Mouse (Mus musculus) kidney, adult 9 months (tissue): ENCODE results near the gene Cse1l.

ENCODE experiments used
- DNase-seq: peaks from one replicate; pipeline ENCODE4 v3.0.0; 2022

Gene Cse1l

GRCm38 (mm10) chr2:166905711-166906522 lies at the start of gene Cse1l:
Gene Cse1l (plus strand): TSS chr2:166906040.
- DNase-seq: peak; percentile 98

GRCm38 (mm10) chr2:166856366-166856765 lies 49.5 kb upstream of the Cse1l start:
- DNase-seq: no peak

- peak; percentile 17 for DNase-seq
Observed at GRCm38 (mm10) chr2:166857118-166857517, 48.7 kb upstream of the Cse1l start.

DNA sequence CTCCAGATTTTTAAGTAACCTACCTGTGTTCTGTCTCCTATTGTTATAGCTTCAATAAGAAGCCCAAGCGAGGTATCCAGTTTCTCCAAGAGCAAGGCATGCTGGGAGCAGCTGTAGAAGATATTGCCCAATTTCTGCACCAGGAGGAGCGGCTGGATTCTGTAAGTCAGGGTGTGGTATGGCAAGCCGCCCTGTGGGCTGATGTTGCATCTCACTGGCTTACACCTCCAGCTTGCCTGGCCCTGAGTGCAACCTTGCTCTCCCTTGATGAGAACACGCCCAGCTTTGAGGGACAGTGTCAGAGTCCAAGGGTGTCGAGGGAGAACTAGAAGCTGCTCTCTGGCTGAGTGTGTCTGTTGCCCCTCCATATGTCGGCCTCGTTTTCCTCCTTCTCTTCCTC lies 46.6 kb upstream of the Cse1l start:
- DNase-seq: no peak

- no peak for DNase-seq
Observed at GRCm38 (mm10) chr2:166862505-166862904, 43.3 kb upstream of the Cse1l start.

GRCm38 (mm10) chr2:166865476-166865875 lies 40.4 kb upstream of the Cse1l start:
- DNase-seq: no peak

DNA sequence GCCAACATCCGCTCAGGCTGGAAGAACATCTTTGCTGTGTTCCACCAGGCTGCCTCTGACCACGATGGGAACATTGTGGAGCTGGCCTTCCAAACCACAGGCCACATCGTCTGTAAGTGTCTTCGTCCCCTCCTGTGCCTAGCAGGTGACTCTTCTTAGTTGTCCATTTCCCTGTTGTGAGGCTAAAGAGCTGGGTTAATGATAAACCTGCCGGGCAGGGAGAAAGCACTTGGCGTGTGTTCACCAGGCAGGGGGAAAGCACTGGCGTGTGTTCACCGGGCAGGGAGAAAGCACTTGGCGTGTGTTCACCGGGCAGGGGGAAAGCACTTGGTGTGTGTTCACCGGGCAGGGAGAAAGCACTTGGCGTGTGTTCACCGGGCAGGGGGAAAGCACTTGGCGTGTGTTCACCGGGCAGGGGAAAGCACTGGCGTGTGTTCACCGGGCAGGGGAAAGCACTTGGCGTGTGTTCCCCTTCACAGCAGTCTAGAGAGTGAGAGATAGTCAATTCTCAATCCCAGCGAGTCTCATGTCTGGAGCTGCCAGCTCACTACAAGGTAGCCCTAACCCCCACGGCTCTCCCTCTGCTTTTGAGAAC lies 35.5 kb upstream of the Cse1l start:
- DNase-seq: peak; percentile 75

DNA sequence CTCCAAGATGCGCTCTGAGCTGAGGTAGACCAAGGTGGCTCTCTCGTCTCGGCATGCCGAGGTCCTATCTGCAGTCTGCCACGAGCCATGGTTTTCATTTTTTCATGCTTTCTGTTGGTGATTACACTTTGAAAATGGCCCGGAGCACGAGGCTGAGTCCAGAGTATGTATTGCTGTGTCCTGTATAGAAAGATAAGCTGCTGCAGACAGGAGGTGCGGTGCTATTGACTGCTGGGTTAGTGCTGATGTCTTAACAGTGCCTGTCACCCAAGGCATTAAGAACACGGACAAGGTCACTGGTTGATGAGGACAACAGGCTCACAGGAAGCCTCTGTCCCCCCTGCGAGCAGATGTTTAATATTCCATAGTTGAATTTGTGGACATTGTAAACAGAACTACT lies 34.9 kb upstream of the Cse1l start:
- DNase-seq: no peak

DNA sequence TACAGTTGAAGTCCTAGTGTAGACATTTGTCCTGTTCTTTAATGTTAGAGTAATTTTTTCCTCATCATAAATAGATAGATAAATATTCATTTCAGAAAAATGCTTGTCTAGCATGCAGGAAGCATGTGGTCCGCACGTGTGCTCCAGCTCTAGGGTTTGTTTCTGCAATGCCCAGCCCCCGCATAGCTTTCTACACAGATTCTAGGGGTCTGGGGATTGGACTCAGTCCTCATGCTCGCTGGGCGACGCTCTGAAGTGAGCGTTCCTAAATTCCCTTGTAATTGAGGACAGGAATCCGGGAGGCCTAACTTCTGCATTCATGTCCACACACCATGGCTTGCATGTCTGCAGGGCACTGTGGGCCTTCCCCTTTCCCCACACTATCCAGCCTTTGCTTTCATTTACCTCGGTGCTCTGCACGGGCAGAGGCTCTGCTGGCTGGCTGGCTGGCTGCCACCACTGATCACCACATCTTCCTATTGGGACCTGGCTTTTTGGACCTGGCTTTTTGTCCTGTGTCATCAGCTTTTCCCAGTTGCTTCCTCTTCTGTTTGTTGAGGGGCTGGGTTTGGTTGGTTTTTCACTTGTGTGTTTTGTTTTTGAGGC lies 31.1 kb upstream of the Cse1l start:
- no peak for DNase-seq

DNA sequence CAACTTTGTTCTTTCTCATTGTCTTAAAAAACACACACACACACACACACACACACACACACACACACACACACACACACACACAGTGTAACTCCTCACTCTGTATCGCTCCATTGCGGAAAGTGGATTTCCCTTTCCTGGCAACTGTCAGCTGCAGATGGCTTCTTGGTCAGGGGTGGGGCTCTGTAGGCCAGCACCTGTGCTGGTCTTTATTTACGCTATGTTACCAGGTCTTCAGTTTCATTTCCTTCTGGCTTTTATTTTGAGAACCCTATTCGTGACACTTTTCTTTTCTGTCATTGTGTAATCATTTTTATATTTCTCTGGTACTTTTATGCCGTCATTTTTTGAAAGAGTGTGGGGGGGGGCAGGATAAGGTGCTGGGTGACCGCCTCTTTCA lies 30.3 kb upstream of the Cse1l start:
- DNase-seq: no peak

DNA sequence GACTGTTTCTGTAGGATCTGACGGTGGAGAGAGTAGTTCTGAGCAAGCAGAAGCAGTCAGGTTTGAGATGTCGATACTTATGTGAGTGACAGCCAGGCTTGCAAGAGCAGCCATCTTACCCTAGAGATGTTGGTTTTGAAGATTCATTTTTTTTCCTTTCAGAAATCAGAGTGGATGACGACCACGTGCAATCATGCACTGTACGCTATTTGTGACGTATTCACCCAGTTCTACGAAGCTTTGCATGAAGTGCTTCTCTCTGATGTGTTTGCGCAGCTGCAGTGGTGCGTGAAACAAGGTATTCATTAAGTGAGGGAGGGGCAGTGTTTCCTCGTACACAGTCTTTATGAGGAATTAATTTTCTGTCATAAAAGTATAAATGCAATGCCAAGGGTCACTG lies 29.5 kb upstream of the Cse1l start:
- DNase-seq: no peak

DNA sequence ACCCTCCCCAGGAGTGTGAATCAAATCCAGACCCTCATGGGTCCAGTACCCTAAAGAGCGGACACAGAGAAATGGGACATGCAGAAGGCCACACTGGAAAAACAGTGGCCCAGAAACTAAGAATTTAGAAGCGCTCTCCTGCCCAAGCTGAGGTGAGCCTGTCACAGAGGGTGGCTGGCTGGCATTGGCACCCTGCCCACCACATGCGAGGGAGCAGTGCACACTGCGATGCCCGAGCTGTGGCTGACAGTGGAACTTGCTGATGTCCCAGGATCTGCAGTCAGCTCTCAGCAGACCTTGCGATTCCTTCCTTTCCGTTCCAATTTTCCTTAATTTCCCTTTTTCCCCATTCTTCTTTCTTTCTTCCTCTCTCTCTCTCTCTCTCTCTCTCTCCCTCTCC lies 20.8 kb upstream of the Cse1l start:
- DNase-seq: no peak

DNA sequence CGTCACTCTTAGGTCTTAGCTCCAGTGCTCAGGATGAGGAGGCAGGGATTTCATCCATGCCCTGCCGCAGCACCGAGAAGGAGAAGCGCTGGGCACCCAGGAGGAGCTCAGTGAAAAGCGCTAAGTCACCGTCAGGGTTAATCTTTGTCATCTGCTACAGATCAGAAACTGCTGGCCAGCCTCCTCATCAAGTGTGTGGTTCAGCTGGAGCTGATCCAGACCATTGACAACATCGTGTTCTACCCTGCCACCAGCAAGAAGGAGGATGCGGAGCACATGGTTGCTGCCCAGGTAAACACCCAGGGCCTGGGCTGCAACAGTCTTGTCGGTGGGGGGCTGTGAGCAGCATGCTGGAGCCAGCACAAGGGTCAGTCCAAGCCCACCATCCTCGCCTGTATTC lies 20.2 kb upstream of the Cse1l start:
- DNase-seq: no peak

GRCm38 (mm10) chr2:166886231-166886630 lies 19.6 kb upstream of the Cse1l start:
- DNase-seq: no peak

- no peak for DNase-seq
Observed at GRCm38 (mm10) chr2:166887816-166888215, 18.0 kb upstream of the Cse1l start.

DNA sequence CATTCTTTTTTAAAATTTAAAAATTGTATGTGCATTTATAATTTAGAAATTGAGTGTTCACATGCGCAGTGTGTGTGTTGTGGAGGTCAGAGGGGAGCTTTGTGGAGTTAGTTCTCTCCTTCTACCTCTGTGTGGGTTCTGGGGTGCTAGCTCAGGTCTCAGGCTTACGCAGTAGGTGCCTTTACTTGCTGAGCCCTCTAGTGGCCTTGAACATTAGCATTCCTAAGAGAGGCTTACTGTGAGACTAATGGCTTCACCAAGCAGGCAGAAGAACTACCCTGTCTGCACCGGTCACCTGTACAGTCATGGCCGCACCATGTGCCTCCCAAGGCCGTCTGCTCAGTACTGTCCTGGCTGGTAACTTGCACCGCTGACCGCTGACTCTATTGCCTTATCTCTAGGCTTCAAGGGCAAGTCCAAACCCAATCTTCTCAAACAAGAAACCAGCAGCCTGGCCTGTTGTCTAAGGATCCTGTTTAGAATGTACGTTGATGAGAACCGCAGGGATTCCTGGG lies 14.4 kb upstream of the Cse1l start:
- DNase-seq: no peak

DNA sequence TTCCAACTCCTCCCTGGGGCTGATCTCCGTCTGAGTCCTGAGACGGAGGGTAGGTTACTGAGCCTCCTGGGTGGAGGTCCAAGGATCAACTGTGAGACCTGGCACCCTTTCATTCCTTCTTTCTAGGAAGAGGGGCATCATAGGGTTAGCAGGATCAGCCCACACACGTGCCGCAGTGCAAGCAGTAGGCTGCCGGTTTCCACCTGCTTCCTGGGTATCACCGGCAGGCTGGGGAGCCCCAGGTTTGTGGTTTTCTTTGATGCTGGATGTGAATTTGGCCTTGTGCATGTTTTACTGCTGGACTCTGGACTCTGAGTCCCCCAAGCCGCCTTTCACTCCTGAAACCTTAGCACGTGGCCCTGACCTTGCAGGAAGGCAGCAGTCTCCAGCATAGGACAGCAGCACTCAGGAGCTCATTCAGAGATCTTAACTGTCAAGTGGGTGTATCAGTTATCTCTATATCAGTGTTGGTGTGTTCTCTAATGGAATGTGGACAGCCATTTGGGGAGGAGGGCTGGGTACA lies 13.6 kb upstream of the Cse1l start:
- DNase-seq: peak; percentile 28

DNA sequence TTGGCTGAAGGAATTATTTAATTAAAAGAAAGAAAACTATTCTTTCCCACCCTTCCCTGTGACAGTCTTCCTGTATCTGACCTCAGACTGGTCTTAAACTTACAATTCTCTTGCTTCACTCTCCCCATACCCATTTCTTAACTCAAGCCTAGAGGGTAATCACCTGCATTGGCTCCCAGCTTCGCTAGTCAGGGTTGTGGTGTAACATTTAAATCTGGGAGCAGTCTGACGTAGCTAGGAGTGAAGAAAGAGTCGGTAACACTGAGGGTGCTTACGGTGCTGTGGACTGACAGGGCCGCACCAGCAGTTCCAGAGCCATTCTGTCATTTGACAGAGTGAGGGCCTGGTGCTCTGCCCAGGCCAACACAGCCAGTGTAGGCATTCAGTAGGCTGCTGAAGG lies 12.8 kb upstream of the Cse1l start:
- no peak for DNase-seq

GRCm38 (mm10) chr2:166896368-166896767 lies 9.5 kb upstream of the Cse1l start:
- DNase-seq: no peak

- no peak for DNase-seq
Observed at GRCm38 (mm10) chr2:166896974-166897373, 8.9 kb upstream of the Cse1l start.

DNA sequence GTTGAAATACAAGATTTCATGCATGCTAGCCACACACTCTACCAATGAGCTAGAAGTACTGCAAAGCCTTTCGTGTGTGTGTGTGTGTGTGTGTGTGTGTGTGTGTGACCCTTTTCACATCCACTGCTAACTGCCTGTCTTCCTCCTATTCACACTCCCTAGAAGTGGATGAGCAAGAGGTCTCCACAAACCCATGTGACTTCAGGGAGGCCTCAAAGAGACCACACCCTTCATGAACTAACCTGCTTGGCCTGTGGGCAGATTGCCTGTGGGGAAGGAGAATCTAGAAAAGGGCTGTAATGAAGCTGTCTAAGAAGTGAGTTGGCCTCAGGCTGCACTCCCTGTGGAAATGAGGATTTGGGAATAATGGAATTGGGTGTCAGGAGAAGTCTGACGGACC lies 6.7 kb upstream of the Cse1l start:
- no peak for DNase-seq

GRCm38 (mm10) chr2:166899746-166900145 lies 6.1 kb upstream of the Cse1l start:
- no peak for DNase-seq

GRCm38 (mm10) chr2:166900792-166901505 lies 4.9 kb upstream of the Cse1l start:
- DNase-seq: no peak
